Mouse (Mus musculus) embryonic facial prominence, embryonic 11.5 days (tissue): ENCODE measurements around the gene Cped1. TPM values are rescaled to one million over a fixed set of nuclear protein-coding genes. Genes with fewer than 3 reads are reported as not detected.
A peak's percentile ranks its signal among the peaks of the same experiment; 100 is the strongest.

ENCODE experiments used
- ATAC-seq: fragments of 200-750 bp; cut with Nextera tagmentation; replicated peaks from 2 replicates; pipeline ENCODE4 v1.8.0; 2017; ENCODE audit warnings: low read depth; ENCODE audit not compliant: insufficient number of reproducible peaks, low FRiP score, low TSS enrichment
- DNase-seq: peaks from one replicate; pipeline ENCODE4 v3.0.0-alpha.2; 2015; ENCODE audit warnings: low spot score
- H3K27ac ChIP-seq: fragments of 300-500 bp; sonication (generic); replicated peaks from 2 replicates; pipeline ENCODE4 v1.5.1; 2014; ENCODE audit warnings: mild to moderate bottlenecking, low read depth, low read length, control low read depth
- H3K27me3 ChIP-seq: fragments of 300-500 bp; sonication (generic); 2 replicates; pipeline ENCODE4 v1.6.1; 2014; ENCODE audit warnings: mild to moderate bottlenecking, low read length, moderate library complexity, mixed read lengths; ENCODE audit not compliant: control insufficient read depth, insufficient read depth
- H3K36me3 ChIP-seq: fragments of 300-500 bp; sonication (generic); replicated peaks from 2 replicates; pipeline ENCODE4 v1.6.1; 2014; ENCODE audit warnings: low read depth, mild to moderate bottlenecking, low read length, moderate library complexity, mixed read lengths; ENCODE audit not compliant: control insufficient read depth, insufficient read depth
- H3K4me1 ChIP-seq: fragments of 300-500 bp; sonication (generic); 2 replicates; pipeline ENCODE4 v1.6.1; 2014; ENCODE audit warnings: low read length, mixed read lengths; ENCODE audit not compliant: control insufficient read depth, insufficient read depth
- H3K4me2 ChIP-seq: fragments of 300-500 bp; sonication (generic); 2 replicates; pipeline ENCODE4 v1.6.1; 2014; ENCODE audit warnings: low read depth, mild to moderate bottlenecking, control low read depth, low read length, moderate library complexity
- H3K4me3 ChIP-seq: fragments of 300-500 bp; sonication (generic); 2 replicates; pipeline ENCODE4 v1.5.1; 2014; ENCODE audit warnings: low read depth, low read length, control low read depth
- H3K9ac ChIP-seq: fragments of 300-500 bp; sonication (generic); replicated peaks from 2 replicates; pipeline ENCODE4 v1.6.1; 2014; ENCODE audit warnings: mild to moderate bottlenecking, control low read depth, low read length
- H3K9me3 ChIP-seq: fragments of 300-500 bp; sonication (generic); replicated peaks from 2 replicates; pipeline ENCODE4 v1.6.1; 2016; ENCODE audit warnings: mild to moderate bottlenecking, low read length, inconsistent platforms, mixed read lengths; ENCODE audit not compliant: control insufficient read depth
- WGBS: fragments of 180-500 bp; shearing (Covaris S2); extraction: QIAGEN DNeasy Blood & Tissue Kit; methylation state at CpG from one replicate; pipeline ENCODE4 v1.1.7; 2014; 5-methylcytosine and 5-hydroxymethylcytosine counted together
- polyA plus RNA-seq: library from polyadenylated mRNA; unstranded; fragments of >200 nt; fragmentation: Nextera tagmentation; extraction: Ambion mirVana; gene quantifications from 2 replicates; pipeline ENCODE4 v1.2.1, GENCODE M21; 2014

The Cped1 gene
- polyA plus RNA-seq, 1 experiment from 2014 or later, result 40.2 TPM

GRCm38 (mm10) chr6:21990181-21991135 lies 4.7 kb downstream of the Cped1 start:
- H3K4me3 ChIP-seq, result peak overlapping the region; percentile 21
- no peaks in the 10 kb centered on the region for H3K27me3 ChIP-seq
- no peaks in the 10 kb centered on the region for H3K9me3 ChIP-seq
- H3K27ac ChIP-seq, result peak overlapping the region; percentile 81
- no peaks in the 10 kb centered on the region for H3K4me1 ChIP-seq
- H3K36me3 ChIP-seq, result no peaks in the 10 kb centered on the region
- H3K9ac ChIP-seq, result peak overlapping the region; percentile 30; the same call in 1 of the 2 replicates
- 48% methylated on average over 9 of the region's 9 CpGs for WGBS
- ATAC-seq (0 out of 2 replicates have a peak, but pooled peaks have one; percentile 60), DNase-seq (peak; percentile 88)
- H3K4me2 ChIP-seq, result peak overlapping the region; percentile 38

DNA sequence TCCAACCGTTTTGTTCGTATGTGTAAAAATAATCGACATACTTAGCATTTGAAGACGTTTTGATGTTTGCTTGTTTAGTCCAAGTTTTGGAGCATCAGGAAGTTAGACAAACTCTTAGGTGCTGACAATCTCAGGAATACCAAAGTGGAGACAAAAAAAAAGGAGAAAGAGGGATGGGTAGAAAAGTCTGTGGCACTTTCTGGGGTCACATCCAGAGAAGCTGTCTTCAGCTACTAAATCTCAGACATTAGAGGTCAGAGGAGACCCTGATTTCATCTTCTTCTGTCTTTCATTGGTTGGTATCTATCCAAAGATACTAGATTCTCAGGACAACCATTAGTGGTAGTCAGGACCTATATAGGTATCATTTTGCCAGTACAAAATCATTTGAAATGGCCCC lies 5.4 kb downstream of the Cped1 start:
- Histone ChIP-seq H3K4me2 (peak overlapping the region; percentile 19), H3K27ac (peak overlapping the region; percentile 11; the same call in 1 of the 2 replicates), H3K4me3 (no peak overlapping the region), H3K36me3 (no peaks in the 10 kb centered on the region), H3K9me3 (no peaks in the 10 kb centered on the region), H3K4me1 (no peaks in the 10 kb centered on the region), H3K9ac (no peak overlapping the region), H3K27me3 (no peaks in the 10 kb centered on the region)
- no peak for ATAC-seq
- DNase-seq, result no peak
- WGBS, result 39% methylated on average over 4 of the region's 4 CpGs

- H3K27ac ChIP-seq, result no peak overlapping the region
- 0 out of 2 replicates have a peak, but pooled peaks cover 2% of the 10 kb centered on the region for H3K4me1 ChIP-seq
- H3K9ac ChIP-seq, result no peak overlapping the region
- ATAC-seq (no peak), DNase-seq (no peak)
- H3K36me3 ChIP-seq, result no peaks in the 10 kb centered on the region
- H3K4me2 ChIP-seq, result no peak overlapping the region
- H3K9me3 ChIP-seq, result no peaks in the 10 kb centered on the region
- no peaks in the 10 kb centered on the region for H3K27me3 ChIP-seq
- no peak overlapping the region for H3K4me3 ChIP-seq
- WGBS, result 86% methylated on average over 2 of the region's 2 CpGs
Observed at GRCm38 (mm10) chr6:21993070-21993469, 7.4 kb downstream of the Cped1 start.

GRCm38 (mm10) chr6:21998131-21998530 lies 12.4 kb downstream of the Cped1 start:
- no peak overlapping the region for H3K27ac ChIP-seq
- 55% methylated on average over 4 of the region's 4 CpGs for WGBS

DNA sequence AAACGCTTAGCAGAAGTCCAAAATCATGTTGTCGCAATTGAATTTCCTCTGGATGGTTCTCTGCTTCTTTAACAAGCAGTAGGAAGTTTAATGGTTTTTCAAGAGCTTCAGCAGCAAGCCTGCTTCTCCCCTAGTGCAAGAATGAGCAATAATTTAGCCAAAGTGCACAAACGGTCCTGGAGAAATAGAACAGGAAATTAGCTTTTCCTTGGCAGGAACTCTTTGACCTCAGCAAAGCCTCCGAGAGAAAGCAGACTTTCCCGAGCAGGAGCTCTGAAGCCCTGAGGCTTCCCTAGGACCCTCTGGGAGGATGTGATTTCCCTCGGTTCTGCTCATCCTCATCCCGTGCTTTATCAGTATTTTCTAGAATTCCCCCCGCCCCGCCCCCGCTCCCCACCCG lies 13.3 kb downstream of the Cped1 start:
- Histone ChIP-seq H3K4me2 (peak overlapping the region; percentile 14), H3K9me3 (no peaks in the 10 kb centered on the region), H3K36me3 (no peaks in the 10 kb centered on the region), H3K27ac (peak overlapping the region; percentile 43), H3K27me3 (no peaks in the 10 kb centered on the region), H3K4me3 (no peak overlapping the region), H3K4me1 (0 out of 2 replicates have a peak, but pooled peaks cover 2% of the 10 kb centered on the region), H3K9ac (no peak overlapping the region)
- peak; percentile 63 for DNase-seq
- ATAC-seq, result 0 out of 2 replicates have a peak, but pooled peaks have one; percentile 14
- 21% methylated on average over 11 of the region's 11 CpGs for WGBS

More at GRCm38 (mm10) chr6:21998131-21998530, 12.4 kb downstream of the Cped1 start:
- Histone ChIP-seq H3K9me3 (no peaks in the 10 kb centered on the region), H3K9ac (no peak overlapping the region), H3K27me3 (no peaks in the 10 kb centered on the region), H3K36me3 (no peaks in the 10 kb centered on the region), H3K4me2 (no peak overlapping the region), H3K4me1 (0 out of 2 replicates have a peak, but pooled peaks cover 2% of the 10 kb centered on the region), H3K4me3 (no peak overlapping the region)
- ATAC-seq (no peak), DNase-seq (no peak)

DNA sequence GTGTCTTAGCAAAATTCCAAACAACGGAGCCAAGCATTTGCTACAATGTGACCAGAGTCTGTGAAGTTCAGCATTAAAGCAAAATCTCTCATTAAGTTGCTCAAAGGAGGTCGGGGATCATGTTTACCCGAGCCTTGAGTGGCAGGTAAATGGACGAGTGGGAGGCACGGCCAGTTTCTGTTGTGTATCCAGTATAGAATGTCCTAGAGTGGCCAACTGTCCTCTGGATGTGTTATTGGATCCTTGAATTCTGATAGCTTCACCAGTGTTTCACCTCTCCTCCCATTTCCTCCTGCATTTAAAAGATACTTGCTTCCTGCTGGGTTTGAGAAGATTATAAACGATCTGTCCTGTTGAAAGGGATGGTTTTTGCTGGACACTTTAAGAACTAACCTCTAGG lies 14.4 kb downstream of the Cped1 start:
- WGBS, result 14% methylated on average over 6 of the region's 6 CpGs
- DNase-seq, result peak; percentile 68
- H3K27me3 ChIP-seq, result no peaks in the 10 kb centered on the region
- H3K4me1 ChIP-seq, result 0 out of 2 replicates have a peak, but pooled peaks cover 2% of the 10 kb centered on the region
- H3K36me3 ChIP-seq, result no peaks in the 10 kb centered on the region
- no peak for ATAC-seq
- H3K4me3 ChIP-seq, result no peak overlapping the region
- no peaks in the 10 kb centered on the region for H3K9me3 ChIP-seq
- H3K9ac ChIP-seq, result no peak overlapping the region
- H3K4me2 ChIP-seq, result no peak overlapping the region
- no peak overlapping the region for H3K27ac ChIP-seq

GRCm38 (mm10) chr6:22000881-22001280 lies 15.2 kb downstream of the Cped1 start:
- no peaks in the 10 kb centered on the region for H3K9me3 ChIP-seq
- DNase-seq (no peak), ATAC-seq (no peak)
- H3K27me3 ChIP-seq, result no peaks in the 10 kb centered on the region
- H3K9ac ChIP-seq, result no peak overlapping the region
- H3K27ac ChIP-seq, result no peak overlapping the region
- H3K4me3 ChIP-seq, result no peak overlapping the region
- 84% methylated on average over 3 of the region's 3 CpGs for WGBS
- H3K4me1 ChIP-seq, result 0 out of 2 replicates have a peak, but pooled peaks cover 2% of the 10 kb centered on the region
- H3K4me2 ChIP-seq, result no peak overlapping the region
- H3K36me3 ChIP-seq, result no peaks in the 10 kb centered on the region
